Mouse (Mus musculus): Measurements from ENCODE around the gene Ppp3r2. TPM values are rescaled to one million over a fixed set of nuclear protein-coding genes. Genes with fewer than 3 reads are reported as not detected.

Gene Ppp3r2
- 0.04 TPM in 1 of 2 replicates, not detected in the other for polyA plus RNA-seq (2021; fragmentation: Nextera tagmentation)
- long read RNA-seq, experiment 1, result 0 reads
- long read RNA-seq, experiment 2, result 0 reads

DNA sequence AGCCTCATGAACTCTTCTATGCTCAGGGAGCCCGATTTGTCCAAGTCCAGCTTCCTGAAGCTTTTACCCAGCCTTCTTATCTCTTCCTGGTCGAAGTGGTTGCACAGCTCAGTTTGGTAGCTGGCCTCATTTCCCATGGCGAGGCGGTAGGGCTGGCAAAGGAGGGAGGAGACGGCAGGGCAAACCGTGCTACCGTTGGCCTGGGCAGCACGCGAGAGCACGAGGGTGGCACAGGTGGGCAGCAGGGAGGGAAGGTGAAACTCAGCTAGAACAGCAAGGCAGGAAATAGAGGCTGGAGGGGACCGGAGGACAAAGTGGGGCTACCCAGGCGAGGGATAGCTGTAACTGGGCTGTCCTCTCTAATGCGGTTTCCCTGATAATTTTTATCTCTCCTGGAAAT, at the start of gene Ppp3r2:
Gene Ppp3r2 (minus strand): TSS at position 213 of the 400 bp plus-strand sequence.

GRCm38 (mm10) chr4:49631319-49632138, 50.3 kb downstream of the Ppp3r2 start, which contains the start of gene Rnf20:
Rnf20 (plus strand) TSS chr4:49632006.

Other genes starting within 250 kb of the Ppp3r2 start
- gene Acnat1, start 208.1 kb downstream of the Ppp3r2 start, polyA plus RNA-seq (2021; fragmentation: Nextera tagmentation), result not detected in 2 replicates
- gene Baat, start 175.5 kb downstream of the Ppp3r2 start, polyA plus RNA-seq (2021; fragmentation: Nextera tagmentation), result 0.18 TPM in 1 of 2 replicates, not detected in the other
- 59.0 and 66.8 TPM in 2 replicates for gene Mrpl50, start 160.9 kb downstream of the Ppp3r2 start, polyA plus RNA-seq (2021; fragmentation: Nextera tagmentation)
- gene Zfp189, start 160.8 kb downstream of the Ppp3r2 start, polyA plus RNA-seq (2021; fragmentation: Nextera tagmentation), result 2.7 and 3.0 TPM in 2 replicates
- gene Aldob, start 132.5 kb downstream of the Ppp3r2 start, polyA plus RNA-seq (2021; fragmentation: Nextera tagmentation), result 0.09 TPM in 1 of 2 replicates, not detected in the other
- gene Tmem246, start 84.1 kb downstream of the Ppp3r2 start, polyA plus RNA-seq (2021; fragmentation: Nextera tagmentation), result 81.5 and 105 TPM in 2 replicates
- gene Rnf20, start 50.0 kb downstream of the Ppp3r2 start, polyA plus RNA-seq (2021; fragmentation: Nextera tagmentation), result 22.6 and 23.5 TPM in 2 replicates
- 4.5 and 5.5 TPM in 2 replicates for gene Grin3a, start 163.7 kb upstream of the Ppp3r2 start, polyA plus RNA-seq (2021; fragmentation: Nextera tagmentation)